Mouse (Mus musculus): ENCODE measurements around the gene Gm379. TPM values are rescaled to one million over a fixed set of nuclear protein-coding genes. Genes with fewer than 3 reads are reported as not detected.

The Gm379 gene
- not detected for total RNA-seq (2021)
- long read RNA-seq, experiment 1: 0 reads
- long read RNA-seq, experiment 2: 0 reads

GRCm38 (mm10) chrX:108664885-108665284 is at the start of gene Gm379:
TSS of gene Gm379 (minus strand) at chrX:108664891.
- DNase-seq: no peak

GRCm38 (mm10) chrX:108704312-108704711 is 39.6 kb upstream of the Gm379 start:
- no peak for DNase-seq

GRCm38 (mm10) chrX:108668868-108669267 is 4.2 kb upstream of the Gm379 start:
- no peak for DNase-seq

GRCm38 (mm10) chrX:108621991-108622390 is 42.7 kb downstream of the Gm379 start:
- no peak for DNase-seq

- DNase-seq: no peak
These were observed 43.8 kb downstream of the Gm379 start for GRCm38 (mm10) chrX:108620886-108621285.

Other genes with a start within 250 kb of the Gm379 start
- gene Brwd3, start 169.5 kb upstream of the Gm379 start, total RNA-seq (2021): 1 to 10 TPM; 3.5 to 3.9 TPM

Data from heart, adult 18-20 months (tissue).